Mouse (Mus musculus): ENCODE data around the gene Sertad2. TPM values are rescaled to one million over a fixed set of nuclear protein-coding genes. Genes with fewer than 3 reads are reported as not detected.

Sertad2 gene
- total and polyA plus RNA-seq, 3 experiments, result 16.1 to 20.2 (median 17.7) TPM

GRCm38 (mm10) chr11:20650006-20650639 is 107.1 kb downstream of the Sertad2 start:
- no peak overlapping the region for H3K4me3 ChIP-seq
- H3K79me2 ChIP-seq (replicated peaks; ENCODE audit: control insufficient read depth, insufficient read depth, low read length), result peaks cover 2% of the 10 kb centered on the region
- TF ChIP-seq CTCF (IDR thresholded peaks at IDR 0.05) (no peak), EP300 (IDR thresholded peaks at IDR 0.05; ENCODE audit: insufficient read depth, low read depth, low read length) (no peak), POLR2A (IDR thresholded peaks at IDR 0.05; ENCODE audit: insufficient read depth, low read depth, low read length) (no peak)
- intact Hi-C loops (cut with DNase I), result no loop called here
- H3K4me1 ChIP-seq (ENCODE audit: control insufficient read depth, insufficient read depth, low read length), result peaks cover 3% of the 10 kb centered on the region
- H3K27me3 ChIP-seq (ENCODE audit: control insufficient read depth, insufficient read depth, low read length), result no peaks in the 10 kb centered on the region
- H3K36me3 ChIP-seq (ENCODE audit: control insufficient read depth, insufficient read depth, low read length), result no peaks in the 10 kb centered on the region
- no peak overlapping the region for H3K27ac ChIP-seq
- no peak for DNase-seq
- H3K9ac ChIP-seq (ENCODE audit: low read depth, low read length), result no peak overlapping the region
- WGBS, result 94% methylated on average over 17 of the region's 17 CpGs

GRCm38 (mm10) chr11:20651166-20651565 is 108.1 kb downstream of the Sertad2 start:
- H3K4me3 ChIP-seq, result no peak overlapping the region
- H3K27me3 ChIP-seq (ENCODE audit: control insufficient read depth, insufficient read depth, low read length), result no peaks in the 10 kb centered on the region
- 49% methylated on average over 1 of the region's 1 CpGs for WGBS
- no peak overlapping the region for H3K27ac ChIP-seq
- peaks cover 2% of the 10 kb centered on the region for H3K79me2 ChIP-seq (replicated peaks; ENCODE audit: control insufficient read depth, insufficient read depth, low read length)
- H3K36me3 ChIP-seq (ENCODE audit: control insufficient read depth, insufficient read depth, low read length), result no peaks in the 10 kb centered on the region
- DNase-seq, result no peak
- peaks cover 9% of the 10 kb centered on the region for H3K4me1 ChIP-seq (ENCODE audit: control insufficient read depth, insufficient read depth, low read length)
- no peak overlapping the region for H3K9ac ChIP-seq (ENCODE audit: low read depth, low read length)
- intact Hi-C loops (cut with DNase I), result no loop called here
- TF ChIP-seq EP300 (IDR thresholded peaks at IDR 0.05; ENCODE audit: insufficient read depth, low read depth, low read length), result no peak
- no peak for TF ChIP-seq CTCF (IDR thresholded peaks at IDR 0.05)
- no peak for TF ChIP-seq POLR2A (IDR thresholded peaks at IDR 0.05; ENCODE audit: insufficient read depth, low read depth, low read length)

DNA sequence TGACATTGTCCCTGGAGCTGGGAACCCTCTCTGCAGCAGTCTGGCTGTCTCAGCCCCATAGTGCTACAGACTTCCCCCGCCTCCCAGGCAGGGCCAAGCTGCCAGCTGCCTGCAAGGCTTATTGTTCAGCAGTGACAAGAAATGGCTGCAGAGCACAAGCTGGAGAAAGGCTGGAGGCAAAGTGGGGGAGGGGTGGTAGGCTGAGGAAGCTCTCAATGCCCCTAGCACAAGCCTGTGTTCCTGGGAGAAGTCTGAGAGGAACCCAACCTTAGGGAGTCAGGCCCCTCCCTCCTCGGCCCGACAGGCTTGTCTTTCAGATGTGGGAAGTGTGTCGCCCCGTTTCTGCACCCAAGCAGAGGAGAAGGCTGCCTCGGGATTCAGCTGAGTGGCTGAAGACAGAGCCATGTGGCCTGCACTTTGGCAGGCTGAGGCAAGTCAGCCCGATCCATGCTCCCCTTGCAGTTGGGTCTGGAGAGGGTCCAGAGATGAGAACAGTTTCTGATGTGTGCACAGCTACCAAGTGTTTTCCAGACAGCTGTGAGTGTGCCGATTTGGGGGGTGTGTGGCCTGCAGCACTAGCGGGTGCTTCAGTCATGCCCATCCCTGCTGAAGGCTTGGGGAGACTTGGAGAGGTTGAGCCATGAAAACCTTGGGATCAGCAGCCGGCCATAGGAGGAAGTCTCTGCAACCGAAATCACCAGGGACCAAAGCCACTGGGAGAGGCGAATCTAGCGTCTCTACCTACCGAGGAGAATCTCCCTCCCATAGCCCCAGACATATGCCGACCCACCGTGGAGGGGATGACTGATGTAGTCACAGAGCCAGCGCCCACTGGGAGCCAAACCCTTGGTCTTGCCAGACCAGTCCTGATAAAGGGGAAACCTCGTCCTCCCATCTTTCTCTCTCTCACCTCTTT is 113.0 kb downstream of the Sertad2 start:
- Histone ChIP-seq H3K36me3 (ENCODE audit: control insufficient read depth, insufficient read depth, low read length) (no peaks in the 10 kb centered on the region), H3K27ac (no peak overlapping the region), H3K4me3 (no peak overlapping the region), H3K79me2 (replicated peaks; ENCODE audit: control insufficient read depth, insufficient read depth, low read length) (no peaks in the 10 kb centered on the region), H3K9ac (ENCODE audit: low read depth, low read length) (peak overlapping the region; percentile 19; the same call in 1 of the 2 replicates), H3K4me1 (ENCODE audit: control insufficient read depth, insufficient read depth, low read length) (peaks cover 8% of the 10 kb centered on the region), H3K27me3 (ENCODE audit: control insufficient read depth, insufficient read depth, low read length) (no peaks in the 10 kb centered on the region)
- intact Hi-C loops (cut with DNase I), result no loop called here
- DNase-seq, result peak; percentile 40 to 51
- WGBS, result 22% methylated on average over 18 of the region's 18 CpGs
- TF ChIP-seq EP300 (IDR thresholded peaks at IDR 0.05; ENCODE audit: insufficient read depth, low read depth, low read length), result no peak
- TF ChIP-seq POLR2A (IDR thresholded peaks at IDR 0.05; ENCODE audit: insufficient read depth, low read depth, low read length), result no peak
- TF ChIP-seq CTCF (IDR thresholded peaks at IDR 0.05), result no peak

DNA sequence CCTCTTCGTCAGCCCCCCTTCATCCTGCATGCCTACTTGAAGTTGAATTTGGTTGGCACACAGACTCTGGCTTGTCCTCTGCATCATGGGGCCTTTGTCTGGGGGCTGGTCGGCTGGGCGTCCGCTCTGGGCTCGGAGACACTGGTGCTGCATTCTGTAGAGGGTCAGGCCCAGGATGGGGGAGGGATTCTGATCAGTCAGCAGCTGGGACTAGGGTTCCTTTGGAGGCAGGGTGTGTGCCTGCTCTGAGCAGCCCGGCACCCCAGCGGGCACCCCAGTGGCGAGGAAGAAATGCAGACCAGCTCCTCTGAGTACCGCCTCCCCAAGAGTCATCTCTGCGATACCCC is 113.6 kb downstream of the Sertad2 start:
- intact Hi-C loops (cut with DNase I), result no loop called here
- no peak for TF ChIP-seq EP300 (IDR thresholded peaks at IDR 0.05; ENCODE audit: insufficient read depth, low read depth, low read length)
- no peak for TF ChIP-seq CTCF (IDR thresholded peaks at IDR 0.05)
- TF ChIP-seq POLR2A (IDR thresholded peaks at IDR 0.05; ENCODE audit: insufficient read depth, low read depth, low read length), result no peak
- Histone ChIP-seq H3K4me1 (ENCODE audit: control insufficient read depth, insufficient read depth, low read length) (peaks cover 8% of the 10 kb centered on the region), H3K36me3 (ENCODE audit: control insufficient read depth, insufficient read depth, low read length) (no peaks in the 10 kb centered on the region), H3K27me3 (ENCODE audit: control insufficient read depth, insufficient read depth, low read length) (no peaks in the 10 kb centered on the region), H3K4me3 (no peak overlapping the region), H3K27ac (no peak overlapping the region), H3K9ac (ENCODE audit: low read depth, low read length) (no peak overlapping the region), H3K79me2 (replicated peaks; ENCODE audit: control insufficient read depth, insufficient read depth, low read length) (no peaks in the 10 kb centered on the region)
- DNase-seq, result peak in 1 of 2 experiments; percentile 22
- 59% methylated on average over 10 of the region's 10 CpGs for WGBS

DNA sequence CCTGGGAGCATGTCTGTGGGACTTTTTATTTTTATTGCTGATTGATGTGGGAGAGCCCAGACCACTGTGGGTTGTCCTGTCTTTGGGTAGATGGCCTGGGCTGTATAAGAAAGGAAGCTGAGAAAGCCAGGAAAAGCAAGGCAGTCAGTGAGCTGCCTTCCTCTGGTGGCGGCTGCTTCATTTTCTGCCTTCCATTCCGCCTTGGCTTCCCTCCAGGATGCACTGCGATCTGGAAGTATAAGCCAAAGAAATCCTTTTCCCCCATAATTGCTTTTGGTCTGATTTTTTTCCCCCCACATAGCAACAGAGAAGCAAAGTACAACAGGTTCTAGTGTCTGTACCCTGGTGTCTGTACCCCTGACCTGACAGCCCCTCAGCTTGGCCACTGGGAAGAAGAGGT is 116.0 kb downstream of the Sertad2 start:
- H3K9ac ChIP-seq (ENCODE audit: low read depth, low read length), result no peak overlapping the region
- no peak overlapping the region for H3K4me3 ChIP-seq
- H3K27ac ChIP-seq, result no peak overlapping the region
- WGBS, result 45% methylated on average over 3 of the region's 3 CpGs
- intact Hi-C loops (cut with DNase I), result no loop called here
- H3K36me3 ChIP-seq (ENCODE audit: control insufficient read depth, insufficient read depth, low read length), result no peaks in the 10 kb centered on the region
- TF ChIP-seq CTCF (IDR thresholded peaks at IDR 0.05) (no peak), EP300 (IDR thresholded peaks at IDR 0.05; ENCODE audit: insufficient read depth, low read depth, low read length) (no peak), POLR2A (IDR thresholded peaks at IDR 0.05; ENCODE audit: insufficient read depth, low read depth, low read length) (no peak)
- no peaks in the 10 kb centered on the region for H3K27me3 ChIP-seq (ENCODE audit: control insufficient read depth, insufficient read depth, low read length)
- peaks cover 8% of the 10 kb centered on the region for H3K4me1 ChIP-seq (ENCODE audit: control insufficient read depth, insufficient read depth, low read length)
- H3K79me2 ChIP-seq (replicated peaks; ENCODE audit: control insufficient read depth, insufficient read depth, low read length), result no peaks in the 10 kb centered on the region
- no peak for DNase-seq
